Mouse (Mus musculus) adrenal gland (tissue): ENCODE results near the gene Ccdc69.

Experiments used
- intact Hi-C: fragments of 180-260 bp; cut with DNase I; formaldehyde crosslinking; loops from one replicate; pipeline ENCODE4 v1.15.1; 2025

Gene Ccdc69

DNA sequence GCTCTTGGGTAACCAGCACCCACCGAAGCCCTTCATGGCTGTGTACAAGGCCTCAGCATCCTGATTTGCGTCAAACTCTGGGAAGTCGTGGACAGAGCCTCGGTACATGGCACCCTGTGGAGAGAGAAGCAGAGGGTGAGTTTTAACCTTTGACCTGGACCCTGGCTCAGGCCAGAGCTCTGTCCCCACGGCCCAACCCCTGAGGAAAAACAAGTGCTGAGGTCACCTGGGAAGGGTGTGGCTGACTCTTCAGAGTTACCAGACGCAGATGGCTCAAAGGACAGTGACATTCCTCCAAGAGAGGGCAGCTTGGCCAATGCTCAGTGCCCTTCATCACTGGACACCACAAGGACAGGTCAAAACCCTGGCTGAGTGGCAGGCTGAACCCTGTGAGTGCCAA, 64.1 kb downstream of the Ccdc69 start:
- intact Hi-C loops: no loop called here

DNA sequence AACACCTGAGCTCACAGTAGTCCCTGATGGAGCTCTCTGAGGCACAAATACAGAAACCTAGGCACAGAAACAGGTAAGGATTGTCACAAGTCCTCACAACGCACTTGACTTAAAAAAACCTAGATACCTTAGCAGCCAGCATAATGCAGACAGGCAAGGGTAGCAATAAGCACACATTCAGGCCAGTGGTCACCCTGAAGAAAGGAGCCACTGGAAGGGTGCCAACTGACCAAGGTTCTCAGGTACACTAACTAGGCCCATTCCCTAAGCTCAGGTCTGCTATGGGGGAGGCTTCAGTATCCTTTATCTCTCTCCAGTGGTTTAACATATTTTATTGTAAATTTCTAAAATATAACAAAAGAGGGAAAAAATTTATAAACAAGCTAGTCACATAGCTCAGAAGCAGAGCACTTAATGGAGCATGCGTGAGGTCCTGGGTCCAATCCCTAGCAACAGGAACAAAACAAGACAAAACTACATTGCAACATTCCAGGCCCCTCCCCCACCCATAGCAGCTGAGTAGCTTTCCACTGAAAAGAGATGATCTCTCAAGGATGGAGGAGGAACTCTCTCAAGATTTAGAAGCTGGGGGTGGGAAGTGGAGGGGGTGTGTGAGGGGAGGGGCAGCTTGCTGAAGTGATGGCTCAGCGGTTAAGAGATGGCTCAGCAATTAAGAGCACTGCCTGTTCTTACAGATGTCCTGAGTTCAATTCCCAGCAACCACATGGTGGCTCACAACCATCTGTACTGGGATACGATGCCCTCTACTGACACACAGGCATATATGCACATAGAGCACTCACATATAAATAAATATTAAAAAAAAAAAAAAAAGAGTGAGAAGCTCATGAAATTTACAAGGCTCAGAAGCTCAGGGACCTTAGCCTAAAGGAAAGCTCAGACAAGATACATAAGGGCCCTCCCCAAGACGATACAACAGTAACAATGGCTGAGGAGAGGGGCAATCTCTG, 65.1 kb downstream of the Ccdc69 start:
- intact Hi-C loops: no loop called here

DNA sequence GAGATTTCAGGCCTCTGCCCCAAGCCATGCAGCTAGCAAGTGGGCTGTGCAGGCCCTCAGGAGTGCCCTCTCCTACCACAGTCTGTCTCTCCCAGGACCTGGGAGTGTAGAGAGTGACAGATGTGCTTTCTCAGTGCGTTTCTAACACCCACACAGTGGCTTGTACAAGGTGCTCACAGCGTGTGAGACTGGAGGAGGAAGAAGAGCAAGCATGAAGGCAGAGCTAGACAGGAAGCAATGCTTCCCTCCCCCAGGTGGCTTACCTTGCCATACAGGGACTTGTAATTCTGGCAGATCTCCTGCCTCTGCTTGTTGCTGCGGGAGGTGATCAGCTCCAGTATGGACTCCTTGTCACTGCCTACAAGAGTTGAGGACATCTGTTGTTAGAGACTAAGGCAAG, 66.5 kb downstream of the Ccdc69 start:
- intact Hi-C loops: no loop called here

DNA sequence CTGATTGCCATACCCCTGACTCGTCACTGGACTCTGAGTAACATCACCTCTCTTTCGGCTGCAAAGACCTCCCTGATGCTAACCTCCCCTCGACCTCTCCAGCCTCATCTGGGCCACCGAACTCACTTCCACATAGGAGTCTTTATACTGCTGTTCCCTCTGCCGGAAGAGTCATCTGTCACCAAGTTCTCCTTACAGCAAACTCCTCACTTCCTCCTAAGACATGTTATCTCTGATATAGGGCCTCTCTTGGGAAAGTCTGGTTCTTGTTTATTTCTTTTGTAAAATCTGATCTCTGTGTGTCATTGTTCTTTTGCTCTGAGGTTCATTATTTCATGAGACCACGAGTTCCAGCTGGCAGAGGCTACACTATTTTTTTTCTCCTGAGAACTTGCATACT, 69.7 kb downstream of the Ccdc69 start:
- intact Hi-C loops: no loop called here

DNA sequence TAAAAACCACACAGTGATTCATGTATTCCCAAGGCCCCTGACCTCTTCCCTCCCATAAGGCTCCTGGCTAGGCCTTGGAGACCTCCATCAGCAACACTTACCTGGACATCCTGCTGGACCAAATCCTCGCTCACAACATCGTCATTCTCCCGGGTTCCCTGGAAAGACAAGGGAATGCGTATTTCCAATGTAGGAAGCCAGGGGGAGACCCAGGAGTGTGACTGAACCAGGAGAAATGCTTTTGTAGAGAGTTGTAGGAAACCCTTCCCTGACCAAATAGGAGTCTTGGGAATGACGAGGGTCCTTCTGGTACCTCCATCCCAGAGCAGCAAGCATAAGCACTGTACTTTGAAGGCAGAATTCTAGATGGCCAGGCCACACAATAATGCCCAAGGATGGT, 72.2 kb downstream of the Ccdc69 start:
- intact Hi-C loops: no loop called here

DNA sequence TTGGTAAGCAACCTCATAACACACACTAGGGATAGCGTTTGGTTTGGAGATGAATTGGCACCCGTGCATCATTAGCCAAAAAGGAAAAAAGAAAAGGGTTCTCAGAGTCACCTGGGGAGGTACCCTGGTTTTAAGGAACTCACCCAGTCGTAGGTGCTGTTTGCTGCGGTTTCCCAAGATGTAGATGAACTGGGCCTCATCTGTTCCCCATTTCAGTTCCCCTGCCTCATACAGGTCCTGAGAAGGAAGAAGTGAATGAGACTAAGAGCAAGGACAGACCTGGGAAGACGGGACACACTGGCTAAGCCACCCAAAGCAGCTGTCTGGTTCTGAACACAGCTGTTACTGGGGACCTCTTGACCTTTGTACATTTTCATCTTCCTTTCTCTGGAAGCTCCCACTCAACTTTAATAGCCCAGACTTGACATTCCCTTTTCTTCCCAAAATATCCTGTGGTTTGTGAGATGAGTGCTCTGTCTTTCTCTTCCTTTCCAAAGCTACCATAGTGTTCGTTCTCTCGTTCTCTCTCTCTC, 72.9 kb downstream of the Ccdc69 start:
- intact Hi-C loops: no loop called here
